Mouse (Mus musculus): ENCODE results near the gene Trmt13. TPM values are rescaled to one million over a fixed set of nuclear protein-coding genes. Genes with fewer than 3 reads are reported as not detected.

Gene Trmt13
- total RNA-seq, 2 experiments from 2014 or later: 12.0 to 15.5 TPM

GRCm38 (mm10) chr3:116634091-116634490 lies 19.7 kb upstream of the Trmt13 start:
- no peak for DNase-seq

GRCm38 (mm10) chr3:116632971-116633370 lies 18.6 kb upstream of the Trmt13 start:
- DNase-seq: no peak

GRCm38 (mm10) chr3:116631459-116631858 lies 17.1 kb upstream of the Trmt13 start:
- DNase-seq: no peak

- no peak for DNase-seq
These were observed 8.3 kb upstream of the Trmt13 start for GRCm38 (mm10) chr3:116622641-116623040.

GRCm38 (mm10) chr3:116620636-116621370 lies 6.4 kb upstream of the Trmt13 start:
- DNase-seq: no peak

- no peak for DNase-seq
These were observed 4.5 kb upstream of the Trmt13 start for GRCm38 (mm10) chr3:116618855-116619254.

GRCm38 (mm10) chr3:116615318-116616068 lies 1.1 kb upstream of the Trmt13 start:
- DNase-seq: no peak

- no peak for DNase-seq
These were observed 9.8 kb downstream of the Trmt13 start for GRCm38 (mm10) chr3:116604570-116604969.

- no peak for DNase-seq
These were observed 12.6 kb downstream of the Trmt13 start for GRCm38 (mm10) chr3:116601781-116602180.

- no peak for DNase-seq
These were observed 13.4 kb downstream of the Trmt13 start for GRCm38 (mm10) chr3:116601005-116601404.

DNA sequence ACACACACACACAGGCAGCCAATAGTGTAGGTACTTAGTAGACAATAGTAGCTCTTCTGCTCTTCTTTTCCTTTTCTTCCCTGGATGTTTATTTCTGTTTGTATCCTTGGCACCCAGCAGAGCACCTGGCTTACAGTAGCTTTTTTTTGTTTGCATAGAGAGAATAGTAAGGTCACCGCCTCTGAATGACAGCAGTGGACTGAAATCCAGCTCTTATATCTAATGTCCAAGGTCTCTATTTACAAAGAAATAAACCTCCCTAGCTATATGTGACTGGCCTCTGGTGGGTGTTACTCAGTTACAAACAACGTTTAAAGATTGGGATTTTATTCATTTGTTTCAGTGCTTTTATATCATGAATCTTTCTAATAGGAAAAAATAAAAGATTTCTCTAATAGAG lies 14.7 kb downstream of the Trmt13 start:
- no peak for DNase-seq

- no peak for DNase-seq
These were observed 18.8 kb downstream of the Trmt13 start for GRCm38 (mm10) chr3:116595603-116595991.

DNA sequence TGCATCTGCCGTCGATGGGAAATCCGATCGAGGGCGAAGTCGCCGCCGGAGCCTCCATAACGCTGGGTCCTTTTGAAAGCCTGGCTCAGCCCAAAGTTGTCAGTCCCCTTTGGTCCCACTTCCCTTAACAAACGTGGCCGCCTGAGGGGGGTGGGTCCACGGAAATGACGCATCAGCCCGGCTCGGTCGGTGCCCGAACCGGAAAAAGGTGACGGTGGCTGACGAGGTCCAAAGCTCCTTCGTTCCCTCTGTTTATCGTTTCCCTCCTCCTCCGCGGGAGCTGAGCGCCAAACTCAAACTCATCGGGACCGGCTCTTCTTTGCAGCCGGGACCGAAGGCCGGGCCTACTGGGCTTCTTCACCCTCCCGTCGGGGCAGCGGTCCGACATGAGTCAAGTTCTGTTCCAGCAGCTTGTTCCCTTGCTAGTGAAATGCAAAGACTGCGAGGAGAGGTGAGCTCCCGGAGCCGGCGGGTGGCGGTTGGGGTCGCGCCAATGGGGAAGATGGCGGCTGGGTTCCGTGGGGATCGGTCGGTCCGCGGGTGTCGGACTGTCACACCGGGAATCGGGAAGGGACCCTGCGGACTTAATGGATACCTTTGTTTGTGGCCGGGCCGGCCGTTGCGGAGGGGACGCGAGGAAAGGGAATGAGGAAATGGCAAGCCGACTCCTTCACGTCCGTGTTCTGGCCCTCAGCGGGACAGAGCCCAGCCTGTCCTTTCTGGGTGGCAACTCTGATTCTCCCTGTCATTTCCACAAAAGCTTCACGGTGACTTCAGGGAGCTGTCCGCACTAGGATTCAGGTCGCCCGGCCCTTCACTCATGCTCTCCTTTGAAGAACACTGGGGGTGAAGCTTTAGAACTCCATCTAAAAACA lies 19.4 kb downstream of the Trmt13 start, which contains the start of gene Sass6:
TSS of gene Sass6 (plus strand) at position 255 of the 875 bp plus-strand sequence.
- peak; percentile 99 for DNase-seq

DNA sequence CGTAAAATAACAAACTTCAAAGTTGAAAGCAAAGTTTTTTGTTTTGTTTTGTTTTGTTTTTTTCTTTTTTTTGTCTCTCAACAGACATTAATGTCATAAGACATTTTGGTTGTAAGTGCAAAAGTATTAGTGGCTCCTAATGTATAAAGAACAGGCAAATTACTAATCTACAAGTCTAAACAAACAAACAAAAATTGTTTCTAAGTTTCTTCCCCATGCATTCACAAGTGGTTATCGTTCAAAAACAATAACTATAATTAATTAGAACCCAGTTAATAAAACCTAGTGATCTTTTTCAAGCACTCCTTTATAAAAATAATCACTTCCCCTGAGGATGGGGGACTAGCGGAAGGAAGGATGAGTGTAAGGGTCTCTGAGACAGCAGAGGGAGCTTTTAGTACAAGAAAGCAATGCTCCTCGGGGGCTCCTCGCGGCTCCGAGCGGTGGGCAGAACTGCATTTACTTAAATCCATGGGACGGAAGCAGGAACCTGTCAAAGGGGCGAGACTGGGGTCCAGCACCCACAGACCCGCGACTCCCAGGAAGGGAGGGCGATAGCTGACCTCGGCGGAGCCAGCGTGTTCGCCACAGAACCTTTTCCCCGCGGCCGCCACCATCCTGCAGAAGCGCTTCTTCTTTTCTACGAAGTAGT lies 20.2 kb downstream of the Trmt13 start:
- DNase-seq: no peak

DNA sequence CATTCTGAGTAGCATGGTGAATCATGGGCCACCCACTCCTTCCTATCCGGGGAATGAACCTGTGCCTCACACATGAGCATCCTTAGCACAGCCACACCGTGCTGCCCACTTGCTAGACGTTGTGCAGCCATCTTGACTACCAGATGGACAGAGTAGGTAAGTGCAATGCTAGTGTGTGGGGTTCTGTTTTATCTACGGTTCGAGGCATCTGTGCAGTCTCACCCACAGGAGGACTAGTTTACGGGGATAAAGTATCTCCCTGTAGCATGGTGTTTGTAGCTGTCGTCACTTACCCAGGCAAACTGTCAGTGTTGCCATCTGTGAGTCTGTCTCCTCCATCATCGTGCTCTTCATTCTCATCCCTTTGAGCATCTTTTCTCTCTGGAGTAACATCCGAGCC lies 32.2 kb downstream of the Trmt13 start:
- no peak for DNase-seq

DNA sequence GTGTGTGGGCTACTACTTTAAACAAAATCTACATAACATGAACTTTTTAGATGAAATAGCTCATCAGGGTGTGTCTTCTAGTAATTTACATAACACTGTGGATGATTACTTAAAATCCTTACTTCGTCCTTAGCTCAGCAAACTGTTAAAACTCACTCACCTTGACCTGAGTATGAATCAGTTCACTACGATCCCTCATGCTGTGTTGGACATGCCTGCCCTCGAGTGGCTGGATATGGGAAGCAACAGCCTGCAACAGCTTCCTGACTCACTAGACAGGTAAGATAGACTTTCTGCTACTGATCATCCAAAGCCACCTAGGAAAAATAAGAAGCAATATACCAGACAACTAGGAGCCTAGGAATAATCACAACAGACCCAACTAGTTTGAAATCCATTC lies 37.1 kb downstream of the Trmt13 start:
- DNase-seq: peak; percentile 25

- no peak for DNase-seq
These were observed 43.8 kb downstream of the Trmt13 start for GRCm38 (mm10) chr3:116570628-116571027.

DNA sequence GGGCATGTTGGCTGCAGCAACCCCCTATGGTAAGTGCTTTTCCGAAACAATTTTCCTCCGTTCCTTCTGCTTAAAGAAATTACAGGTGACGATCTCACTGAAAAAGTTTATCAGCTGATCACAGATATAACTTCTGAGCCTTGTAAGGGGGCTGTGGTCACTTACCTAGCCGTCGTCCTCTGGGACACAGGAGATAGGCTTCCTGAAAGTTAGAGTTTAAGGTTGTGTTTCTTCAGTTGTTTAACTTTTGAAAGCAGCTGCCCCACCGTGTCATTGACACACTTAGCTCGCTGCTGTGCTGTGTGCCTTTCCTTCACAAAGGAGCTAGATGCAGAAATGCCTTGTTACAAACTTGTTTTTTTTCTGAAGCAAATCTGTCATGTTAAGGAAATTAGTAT lies 51.3 kb downstream of the Trmt13 start:
- no peak for DNase-seq

- peak; percentile 42 for DNase-seq
These were observed 51.8 kb downstream of the Trmt13 start, which contains the start of gene Lrrc39 for GRCm38 (mm10) chr3:116562408-116563094. TSS of gene Lrrc39 (plus strand) at chr3:116562973.

DNA sequence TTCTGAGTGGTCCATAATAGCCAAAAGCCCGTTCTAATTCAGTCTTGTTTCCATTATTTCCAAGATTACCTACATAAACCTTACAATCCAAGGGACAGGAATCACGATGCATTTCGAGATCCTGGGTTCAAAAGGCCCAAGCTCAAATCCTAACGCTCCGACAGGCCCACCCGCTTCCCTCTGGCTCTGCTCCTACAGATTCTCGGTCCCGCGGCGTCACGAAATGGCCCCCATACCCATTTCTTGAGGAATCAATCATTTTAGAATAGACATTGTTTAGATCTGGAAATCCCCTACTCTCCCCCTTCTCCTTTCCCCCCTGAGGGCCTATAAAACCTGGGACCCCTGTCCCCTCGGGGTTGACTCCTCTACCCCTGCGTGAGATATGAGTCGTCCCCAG lies 53.1 kb downstream of the Trmt13 start:
- DNase-seq: peak; percentile 26

- no peak for DNase-seq
These were observed 63.0 kb downstream of the Trmt13 start for GRCm38 (mm10) chr3:116551362-116551761.

Measured in adrenal gland, postnatal 10 days (tissue).